Mouse (Mus musculus): ENCODE data around the gene Nudt21. TPM values are rescaled to one million over a fixed set of nuclear protein-coding genes. Genes with fewer than 3 reads are reported as not detected.

Nudt21 gene
- polyA plus RNA-seq, 1 experiment: 63.0 TPM

DNA sequence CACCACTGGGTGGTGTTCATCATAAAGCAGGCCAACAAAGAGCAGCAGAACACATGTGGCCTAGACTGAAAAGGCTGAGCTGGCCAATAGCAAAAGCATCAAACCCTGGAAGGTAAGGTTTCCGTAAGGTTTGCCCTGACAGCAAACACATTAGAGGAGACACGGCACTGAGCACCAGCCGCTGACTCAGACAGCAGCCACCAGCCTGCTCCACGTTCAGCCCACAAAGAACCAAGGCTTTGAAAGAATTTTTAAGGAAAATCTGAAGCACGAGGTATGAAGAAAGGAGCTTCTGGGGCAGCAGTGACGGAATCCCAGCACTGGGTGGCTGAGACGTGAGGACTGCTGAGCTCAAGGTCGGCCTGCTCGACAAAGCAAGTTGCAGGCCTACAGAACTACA, 32.7 kb downstream of the Nudt21 start:
- TF ChIP-seq POLR2A (IDR thresholded peaks at IDR 0.05; ENCODE audit: low read depth, low read length) (no peak), CTCF (IDR thresholded peaks at IDR 0.05; ENCODE audit: extremely low read depth, insufficient read depth, insufficient read length, insufficient replicate concordance) (no peak)
- H3K4me1 ChIP-seq (ENCODE audit: control insufficient read depth, insufficient read depth, insufficient read length): no peaks in the 10 kb centered on the region; the same call in 1 of the 2 replicates
- no peaks in the 10 kb centered on the region for H3K27me3 ChIP-seq (ENCODE audit: control insufficient read depth, insufficient read depth, low read length)
- WGBS: 95% methylated on average over 9 of the region's 9 CpGs
- no peak for DNase-seq (ENCODE audit: low read depth in 1 of 2, low spot score in 2 of 2)
- H3K4me3 ChIP-seq (ENCODE audit: extremely low read depth, insufficient read depth, insufficient read length): no peak overlapping the region
- peaks cover 19% of the 10 kb centered on the region for H3K36me3 ChIP-seq (ENCODE audit: control insufficient read depth, insufficient read depth, low read length)
- no peak overlapping the region for H3K27ac ChIP-seq (ENCODE audit: insufficient read depth, low read length)

DNA sequence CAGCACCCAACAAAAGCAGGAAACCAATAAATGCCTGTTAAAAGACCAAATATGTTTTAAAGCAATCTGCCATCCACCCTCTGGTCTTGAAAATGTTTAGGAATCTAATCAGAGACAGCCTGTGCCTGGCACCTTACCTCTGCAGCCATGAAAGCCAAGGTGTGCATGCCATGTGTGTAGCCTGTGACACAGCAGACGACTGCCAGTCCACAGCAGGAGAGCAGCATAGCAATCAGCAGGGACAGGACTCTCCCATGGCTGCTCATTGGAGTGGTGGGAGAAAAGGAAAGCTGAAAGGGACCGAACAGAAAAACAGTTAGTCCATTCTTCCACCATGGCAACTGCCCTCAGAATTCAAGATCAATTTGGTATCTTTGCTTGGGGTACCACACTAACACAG, 37.9 kb downstream of the Nudt21 start:
- 98% methylated on average over 2 of the region's 2 CpGs for WGBS
- Histone ChIP-seq H3K36me3 (ENCODE audit: control insufficient read depth, insufficient read depth, low read length) (peaks cover 22% of the 10 kb centered on the region), H3K4me1 (ENCODE audit: control insufficient read depth, insufficient read depth, insufficient read length) (no peaks in the 10 kb centered on the region), H3K27ac (ENCODE audit: insufficient read depth, low read length) (no peak overlapping the region), H3K4me3 (ENCODE audit: extremely low read depth, insufficient read depth, insufficient read length) (no peak overlapping the region), H3K27me3 (ENCODE audit: control insufficient read depth, insufficient read depth, low read length) (no peaks in the 10 kb centered on the region)
- no peak for DNase-seq (ENCODE audit: low read depth in 1 of 2, low spot score in 2 of 2)
- TF ChIP-seq CTCF (IDR thresholded peaks at IDR 0.05; ENCODE audit: extremely low read depth, insufficient read depth, insufficient read length, insufficient replicate concordance) (no peak), POLR2A (IDR thresholded peaks at IDR 0.05; ENCODE audit: low read depth, low read length) (no peak)

DNA sequence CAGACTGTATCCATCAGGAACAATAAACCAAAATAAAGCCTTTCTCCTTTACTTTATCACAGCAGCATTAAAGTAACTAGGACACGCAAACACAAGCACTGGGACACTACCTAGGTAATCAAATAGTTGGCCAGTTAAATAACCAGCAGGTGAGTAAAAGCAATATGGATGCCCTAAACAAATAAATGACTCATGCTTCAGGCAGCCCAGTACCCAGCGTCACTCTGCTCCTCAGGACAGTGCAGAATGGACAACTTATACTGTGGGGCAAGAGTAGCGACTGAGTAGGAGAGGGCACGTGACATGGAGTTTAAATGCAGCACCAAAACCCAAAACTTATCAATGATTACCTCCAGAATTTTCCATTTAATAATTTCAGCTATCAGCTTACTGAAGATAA, 47.1 kb downstream of the Nudt21 start:
- Histone ChIP-seq H3K36me3 (ENCODE audit: control insufficient read depth, insufficient read depth, low read length) (peaks cover 18% of the 10 kb centered on the region), H3K4me3 (ENCODE audit: extremely low read depth, insufficient read depth, insufficient read length) (no peak overlapping the region), H3K27ac (ENCODE audit: insufficient read depth, low read length) (no peak overlapping the region), H3K4me1 (ENCODE audit: control insufficient read depth, insufficient read depth, insufficient read length) (no peaks in the 10 kb centered on the region), H3K27me3 (ENCODE audit: control insufficient read depth, insufficient read depth, low read length) (no peaks in the 10 kb centered on the region)
- no peak for DNase-seq (ENCODE audit: low read depth in 1 of 2, low spot score in 2 of 2)
- 96% methylated on average over 4 of the region's 4 CpGs for WGBS
- no peak for TF ChIP-seq POLR2A (IDR thresholded peaks at IDR 0.05; ENCODE audit: low read depth, low read length)
- no peak for TF ChIP-seq CTCF (IDR thresholded peaks at IDR 0.05; ENCODE audit: extremely low read depth, insufficient read depth, insufficient read length, insufficient replicate concordance)

DNA sequence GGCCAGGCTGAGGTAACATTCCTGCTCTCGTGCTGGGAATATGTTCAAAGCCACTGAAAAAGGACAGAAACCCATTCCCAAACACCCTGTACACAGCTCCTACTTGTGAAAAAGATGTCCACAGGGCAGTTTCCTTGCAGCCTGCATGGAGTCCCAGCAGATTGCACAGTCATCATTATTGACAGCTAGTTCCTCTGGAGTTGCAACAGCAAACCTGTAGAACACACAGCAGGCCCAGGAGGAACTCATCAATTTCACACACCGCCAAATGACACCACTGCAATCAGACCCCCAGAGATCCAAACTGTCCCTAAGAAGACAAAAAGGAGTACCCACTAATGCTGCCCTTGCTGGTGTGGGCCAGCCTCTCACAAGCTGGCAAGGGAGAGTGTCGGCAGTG, 52.1 kb downstream of the Nudt21 start:
- 94% methylated on average over 3 of the region's 3 CpGs for WGBS
- TF ChIP-seq POLR2A (IDR thresholded peaks at IDR 0.05; ENCODE audit: low read depth, low read length) (no peak), CTCF (IDR thresholded peaks at IDR 0.05; ENCODE audit: extremely low read depth, insufficient read depth, insufficient read length, insufficient replicate concordance) (no peak)
- Histone ChIP-seq H3K4me3 (ENCODE audit: extremely low read depth, insufficient read depth, insufficient read length) (no peak overlapping the region), H3K27me3 (ENCODE audit: control insufficient read depth, insufficient read depth, low read length) (no peaks in the 10 kb centered on the region), H3K27ac (ENCODE audit: insufficient read depth, low read length) (no peak overlapping the region), H3K36me3 (ENCODE audit: control insufficient read depth, insufficient read depth, low read length) (peaks cover 46% of the 10 kb centered on the region), H3K4me1 (ENCODE audit: control insufficient read depth, insufficient read depth, insufficient read length) (no peaks in the 10 kb centered on the region)
- no peak for DNase-seq (ENCODE audit: low read depth in 1 of 2, low spot score in 2 of 2)

DNA sequence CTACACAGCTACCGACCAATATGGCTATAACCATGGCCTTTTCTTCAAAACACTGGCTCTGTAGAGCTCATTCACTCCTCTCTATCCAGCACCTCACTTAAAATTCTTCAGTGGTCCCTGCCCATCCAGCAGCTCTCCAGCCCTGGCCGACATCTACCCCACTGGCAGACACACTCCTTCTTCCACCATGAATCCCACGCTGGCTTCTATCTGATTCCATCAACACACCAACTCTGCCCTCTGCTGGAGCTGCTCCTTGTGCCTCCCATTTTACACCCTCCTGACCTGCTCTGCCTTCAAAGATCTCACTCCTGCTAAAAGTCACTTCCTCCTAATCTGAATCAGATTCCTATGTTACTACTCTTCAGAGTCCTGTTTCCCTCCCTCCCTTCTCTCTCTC, 53.0 kb downstream of the Nudt21 start:
- Histone ChIP-seq H3K27me3 (ENCODE audit: control insufficient read depth, insufficient read depth, low read length) (no peaks in the 10 kb centered on the region), H3K4me3 (ENCODE audit: extremely low read depth, insufficient read depth, insufficient read length) (no peak overlapping the region), H3K27ac (ENCODE audit: insufficient read depth, low read length) (no peak overlapping the region), H3K4me1 (ENCODE audit: control insufficient read depth, insufficient read depth, insufficient read length) (no peaks in the 10 kb centered on the region), H3K36me3 (ENCODE audit: control insufficient read depth, insufficient read depth, low read length) (peaks cover 49% of the 10 kb centered on the region)
- TF ChIP-seq CTCF (IDR thresholded peaks at IDR 0.05; ENCODE audit: extremely low read depth, insufficient read depth, insufficient read length, insufficient replicate concordance): no peak
- TF ChIP-seq POLR2A (IDR thresholded peaks at IDR 0.05; ENCODE audit: low read depth, low read length): no peak
- no peak for DNase-seq (ENCODE audit: low read depth in 1 of 2, low spot score in 2 of 2)
- WGBS: 93% methylated on average over 3 of the region's 3 CpGs

DNA sequence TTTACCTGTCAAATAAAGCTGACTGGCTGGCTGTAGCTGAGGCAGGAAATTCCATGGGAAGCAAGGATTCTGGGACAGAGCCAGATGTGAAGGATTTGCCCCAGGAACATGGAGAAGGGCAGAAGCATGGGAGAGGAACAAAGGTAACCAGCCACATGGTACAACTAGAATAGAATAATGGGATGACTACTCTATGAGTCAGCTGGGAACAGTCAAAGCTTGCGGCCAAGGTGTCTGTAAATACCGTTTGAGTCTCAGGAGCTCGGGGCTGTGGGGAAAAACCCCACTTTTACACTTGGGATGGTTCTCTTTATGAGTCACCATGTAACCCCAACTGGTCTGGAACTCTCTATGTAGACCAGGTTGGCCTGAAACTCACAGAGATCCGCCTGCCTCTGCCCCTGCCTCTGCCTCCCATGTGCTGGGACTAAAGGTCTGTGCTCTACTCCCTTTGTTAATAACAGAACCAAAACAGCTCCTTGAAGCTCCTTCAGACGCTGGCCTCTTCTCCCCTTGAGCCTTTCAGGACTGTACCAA, 55.1 kb downstream of the Nudt21 start:
- 85% methylated on average over 5 of the region's 5 CpGs for WGBS
- TF ChIP-seq CTCF (IDR thresholded peaks at IDR 0.05; ENCODE audit: extremely low read depth, insufficient read depth, insufficient read length, insufficient replicate concordance): no peak
- TF ChIP-seq POLR2A (IDR thresholded peaks at IDR 0.05; ENCODE audit: low read depth, low read length): no peak
- H3K36me3 ChIP-seq (ENCODE audit: control insufficient read depth, insufficient read depth, low read length): peaks cover 53% of the 10 kb centered on the region

DNA sequence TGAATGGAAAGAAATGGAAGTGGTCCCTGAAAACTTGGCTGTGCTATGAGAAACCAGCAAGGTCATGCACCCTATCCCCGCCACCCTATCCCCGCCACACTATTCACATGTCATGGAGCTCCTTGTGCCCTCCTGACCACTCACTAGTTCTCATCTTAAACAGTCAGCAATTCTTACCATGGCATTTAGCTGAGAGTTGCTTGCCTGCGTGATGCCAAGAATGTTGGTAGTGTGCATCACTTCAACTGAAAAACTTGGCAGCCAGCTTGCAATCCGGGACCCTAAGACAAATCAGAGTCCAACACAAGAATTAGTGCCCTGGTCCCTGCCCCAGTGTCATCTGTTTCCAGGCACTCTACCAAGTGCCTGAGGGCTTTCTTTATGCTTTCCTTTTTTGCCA, 56.7 kb downstream of the Nudt21 start:
- Histone ChIP-seq H3K4me1 (ENCODE audit: control insufficient read depth, insufficient read depth, insufficient read length) (no peaks in the 10 kb centered on the region), H3K27me3 (ENCODE audit: control insufficient read depth, insufficient read depth, low read length) (no peaks in the 10 kb centered on the region), H3K4me3 (ENCODE audit: extremely low read depth, insufficient read depth, insufficient read length) (no peak overlapping the region), H3K27ac (ENCODE audit: insufficient read depth, low read length) (no peak overlapping the region), H3K36me3 (ENCODE audit: control insufficient read depth, insufficient read depth, low read length) (peaks cover 55% of the 10 kb centered on the region)
- WGBS: 95% methylated on average over 4 of the region's 4 CpGs
- no peak for TF ChIP-seq CTCF (IDR thresholded peaks at IDR 0.05; ENCODE audit: extremely low read depth, insufficient read depth, insufficient read length, insufficient replicate concordance)
- no peak for TF ChIP-seq POLR2A (IDR thresholded peaks at IDR 0.05; ENCODE audit: low read depth, low read length)
- no peak for DNase-seq (ENCODE audit: low read depth in 1 of 2, low spot score in 2 of 2)

More for the DNA sequence above, 55.1 kb downstream of the Nudt21 start:
- no peak for DNase-seq (ENCODE audit: low read depth in 1 of 2, low spot score in 2 of 2)
- H3K4me3 ChIP-seq (ENCODE audit: extremely low read depth, insufficient read depth, insufficient read length): no peak overlapping the region
- no peak overlapping the region for H3K27ac ChIP-seq (ENCODE audit: insufficient read depth, low read length)
- H3K4me1 ChIP-seq (ENCODE audit: control insufficient read depth, insufficient read depth, insufficient read length): no peaks in the 10 kb centered on the region
- no peaks in the 10 kb centered on the region for H3K27me3 ChIP-seq (ENCODE audit: control insufficient read depth, insufficient read depth, low read length)

Data from spleen, adult 2 months (tissue).